Mouse (Mus musculus) lung, adult 2 months (tissue): ENCODE results near the gene Chrna10. TPM values are rescaled to one million over a fixed set of nuclear protein-coding genes. Genes with fewer than 3 reads are reported as not detected.

Experiments
- DNase-seq: peaks from one replicate; pipeline ENCODE4 v3.0.0; 2022
- H3K4me1 ChIP-seq: fragments of 200-500 bp; 2 replicates; pipeline ENCODE4 v1.6.1; 2011; ENCODE audit warnings: low read length; ENCODE audit not compliant: control insufficient read depth, insufficient read depth
- H3K4me3 ChIP-seq: fragments of 200-500 bp; replicated peaks from 2 replicates; pipeline ENCODE3; 2011; ENCODE audit warnings: low read depth, mild to moderate bottlenecking, control low read depth, low read length; ENCODE audit errors: extremely low read depth
- CTCF ChIP-seq: fragments of 200-500 bp; IDR thresholded peaks from 2 replicates; pipeline ENCODE4 v1.5.1; 2011; ENCODE audit warnings: mild to moderate bottlenecking, low read length, control low read depth; ENCODE audit not compliant: insufficient read depth
- POLR2A ChIP-seq: fragments of 200-500 bp; IDR thresholded peaks from 2 replicates; pipeline ENCODE4 v1.6.1; 2011; ENCODE audit warnings: low read depth, mild to moderate bottlenecking, control low read depth, low read length, borderline replicate concordance; ENCODE audit errors: extremely low read depth
- WGBS: fragments of 180-500 bp; shearing (Covaris S2); methylation state at CpG from one replicate; pipeline ENCODE4 v1.1.7; 2018; 5-methylcytosine and 5-hydroxymethylcytosine counted together
- polyA plus RNA-seq: library from polyadenylated mRNA; depleted of rRNA; stranded (reverse); fragments of >200 nt; gene quantifications from 2 replicates; pipeline ENCODE4 v1.2.3, GENCODE M21; 2012; rRNA removed

The Chrna10 gene
- polyA plus RNA-seq, 1 experiment = 1.9 TPM

- 61% methylated on average over 9 of the region's 9 CpGs for WGBS
- DNase-seq = no peak
- no peak overlapping the region for H3K4me3 ChIP-seq
- H3K4me1 ChIP-seq = peaks cover 8% of the 10 kb centered on the region
- TF ChIP-seq POLR2A = no peak
- TF ChIP-seq CTCF = no peak
Observed at GRCm38 (mm10) chr7:102063891-102064290, 52.7 kb downstream of the Chrna10 start.

DNA sequence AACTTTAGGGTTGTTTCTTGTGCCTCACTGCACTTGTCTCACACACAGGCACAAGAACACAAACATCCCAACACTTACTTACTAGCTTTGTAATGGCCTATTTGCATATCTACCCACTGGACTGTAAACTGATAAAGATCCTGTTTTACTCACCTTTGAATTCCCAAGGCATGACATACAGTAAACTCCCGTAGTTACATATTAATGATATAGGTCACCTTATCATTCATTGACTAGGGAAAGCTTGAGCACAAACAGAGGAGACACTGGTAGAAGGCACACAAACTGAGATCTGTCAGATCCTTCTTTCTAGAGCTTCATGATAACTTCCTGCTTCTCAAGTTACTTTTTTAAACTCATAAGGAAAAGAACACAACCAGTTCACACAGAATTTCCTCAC lies 54.4 kb downstream of the Chrna10 start:
- 79% methylated on average over 1 of the region's 1 CpGs for WGBS
- H3K4me1 ChIP-seq = peaks cover 8% of the 10 kb centered on the region
- no peak overlapping the region for H3K4me3 ChIP-seq
- no peak for TF ChIP-seq POLR2A
- DNase-seq = no peak

DNA sequence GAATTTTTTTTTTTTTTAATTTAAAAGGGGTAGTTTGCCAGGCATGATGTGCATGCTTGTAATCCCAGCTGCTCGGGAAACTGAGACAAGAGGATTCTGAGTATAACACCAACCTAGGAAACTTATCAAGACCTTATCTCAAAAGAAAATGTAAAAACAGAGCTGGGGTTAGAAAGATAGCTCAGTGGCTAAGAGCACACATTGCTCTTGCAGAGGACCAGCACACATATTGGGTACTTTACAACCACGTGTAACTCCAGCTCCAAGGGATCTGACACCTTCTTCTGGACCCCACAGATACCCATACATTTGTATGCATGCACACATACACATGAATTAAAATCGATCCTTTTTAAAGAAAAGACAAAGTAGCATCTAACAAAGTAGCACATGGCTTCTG lies 55.3 kb downstream of the Chrna10 start:
- 85% methylated on average over 3 of the region's 3 CpGs for WGBS
- Histone ChIP-seq H3K4me1 (peaks cover 8% of the 10 kb centered on the region), H3K4me3 (no peak overlapping the region)
- no peak for DNase-seq
- no peak for TF ChIP-seq CTCF
- TF ChIP-seq POLR2A = no peak

Other genes starting within 250 kb of the Chrna10 start
- 0.67 and 1.2 TPM in 2 replicates for gene Folr1, start 246.0 kb downstream of the Chrna10 start, polyA plus RNA-seq
- 171 and 205 TPM in 2 replicates for gene Lamtor1, start 210.9 kb downstream of the Chrna10 start, polyA plus RNA-seq
- gene Tomt, start 210.5 kb downstream of the Chrna10 start, polyA plus RNA-seq = 0.06 TPM in 1 of 2 replicates, not detected in the other
- gene Lrrc51, start 182.9 kb downstream of the Chrna10 start, polyA plus RNA-seq = 28.9 and 36.5 TPM in 2 replicates
- 80.1 and 93.4 TPM in 2 replicates for gene Numa1, start 182.7 kb downstream of the Chrna10 start, polyA plus RNA-seq
- 11.4 and 12.0 TPM in 2 replicates for gene Il18bp, start 98.1 kb downstream of the Chrna10 start, polyA plus RNA-seq
- gene Rnf121, start 51.4 kb downstream of the Chrna10 start, polyA plus RNA-seq = 20.5 and 31.9 TPM in 2 replicates
- gene Xndc1, start 51.3 kb downstream of the Chrna10 start, polyA plus RNA-seq = 14.8 and 18.9 TPM in 2 replicates
- 3.0 and 3.5 TPM in 2 replicates for gene Xntrpc, start 51.1 kb downstream of the Chrna10 start, polyA plus RNA-seq
- not detected in 2 replicates for gene Trpc2, start 33.7 kb downstream of the Chrna10 start, polyA plus RNA-seq
- 7.3 and 15.7 TPM in 2 replicates for gene Art1, start 15.1 kb downstream of the Chrna10 start, polyA plus RNA-seq
- 0.27 and 1.2 TPM in 2 replicates for gene Art5, start 7.3 kb downstream of the Chrna10 start, polyA plus RNA-seq
- gene Nup98, start 93.3 kb upstream of the Chrna10 start, polyA plus RNA-seq = 14.2 and 17.8 TPM in 2 replicates
- gene Pgap2, start 93.4 kb upstream of the Chrna10 start, polyA plus RNA-seq = 147 and 180 TPM in 2 replicates
- gene Rhog, start 139.2 kb upstream of the Chrna10 start, polyA plus RNA-seq = 101 and 113 TPM in 2 replicates
- 74.0 and 78.7 TPM in 2 replicates for gene Stim1, start 151.0 kb upstream of the Chrna10 start, polyA plus RNA-seq